ENCODE assay signal across 11 mouse cellular contexts in the genomic region with DNA sequence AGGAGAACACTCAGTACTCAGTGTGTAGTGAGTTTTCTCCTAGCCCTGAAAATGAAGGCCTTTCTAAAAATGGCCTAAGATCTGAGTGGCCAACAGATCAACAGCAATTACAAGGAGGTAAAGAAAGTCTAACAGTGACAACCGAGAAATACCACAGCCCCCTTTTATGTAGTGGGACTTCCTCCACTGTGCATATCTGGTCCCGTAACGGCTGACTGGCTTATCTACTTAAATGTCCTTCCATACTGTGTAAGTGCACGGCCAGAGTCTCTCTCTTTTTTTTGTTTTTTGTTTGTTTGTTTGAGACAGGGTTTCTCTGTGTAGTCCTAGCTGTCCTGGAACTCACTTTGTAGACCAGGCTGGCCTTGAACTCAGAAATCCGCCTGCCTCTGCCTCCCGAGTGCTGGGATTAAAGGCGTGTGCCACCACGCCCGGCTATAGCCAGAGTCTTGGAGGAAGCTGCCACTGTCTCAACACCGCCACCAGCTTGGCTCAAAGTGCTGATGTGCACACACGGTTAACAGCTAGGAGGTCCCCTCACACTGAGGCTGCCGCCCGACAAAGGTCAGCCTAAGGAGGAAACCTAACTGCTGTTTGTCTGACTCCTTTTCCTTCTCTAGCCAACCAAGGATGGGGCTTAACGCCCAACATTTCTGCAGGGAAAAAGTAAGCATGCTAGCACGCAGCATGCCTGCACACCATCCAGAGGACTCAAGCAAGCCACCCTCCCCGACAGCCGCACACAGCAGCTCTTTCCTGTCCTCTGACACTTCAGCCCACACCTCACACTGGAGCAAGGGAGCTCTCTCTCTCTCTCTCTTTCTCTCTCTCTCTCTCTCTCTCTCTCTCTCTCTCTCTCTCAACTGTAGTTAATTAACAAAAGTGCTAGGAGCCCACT. TPM values are rescaled to one million over a fixed set of nuclear protein-coding genes. Genes with fewer than 3 reads are reported as not detected.
DNase-seq lines count a peak whose midpoint lies in the region; ATAC-seq and TF ChIP-seq lines count a peak whose summit lies in the region.
"Had no signal": no experiment of that assay in that cellular context is flagged by ENCODE, and none has a peak within 500 bp of the region (broad histone marks: within the 10 kb centered on the region; RNA-seq: fewer than 3 reads in every experiment).

No protein-coding gene starts in this region.

- peak; percentile 39; the same call in 1 of the 2 replicates for ATAC-seq in kidney, embryonic 16.5 days (ENCODE audit: low FRiP score, low TSS enrichment)
- ATAC-seq in heart, embryonic 14.5 days (ENCODE audit: insufficient number of reproducible peaks, insufficient read depth, low FRiP score, low read depth), result no peak
- ATAC-seq in lung, postnatal 0 days, result peak; percentile 83

- H3K4me3 ChIP-seq in kidney, embryonic 16.5 days (ENCODE audit: low read length), result no peak overlapping the region
- no peak overlapping the region for H3K4me3 ChIP-seq in heart, embryonic 14.5 days (ENCODE audit: control insufficient read depth in 1 of 2, insufficient read depth in 1 of 2, low read depth in 1 of 2, low read length in 2 of 2)
- no peak overlapping the region for H3K4me3 ChIP-seq in lung, postnatal 0 days (ENCODE audit: low read depth, low read length)
- H3K4me3 ChIP-seq: erythroblast, embryonic 14.5 days; hindbrain, embryonic 12.5 days; megakaryocyte, embryonic 14.5 days; neural tube, embryonic 12.5 days had no signal

- H3K27me3 ChIP-seq in kidney, embryonic 16.5 days (ENCODE audit: insufficient read depth, low read length), result no peaks in the 10 kb centered on the region
- no peaks in the 10 kb centered on the region for H3K27me3 ChIP-seq in heart, embryonic 14.5 days (ENCODE audit: control insufficient read depth, insufficient read depth, low read length)
- H3K27me3 ChIP-seq in lung, postnatal 0 days (replicated peaks; ENCODE audit: insufficient read depth, low read length), result no peaks in the 10 kb centered on the region
- H3K27me3 ChIP-seq: hindbrain, embryonic 12.5 days; megakaryocyte, embryonic 14.5 days; neural tube, embryonic 12.5 days had no signal

- WGBS in kidney, embryonic 16.5 days, result 62% methylated on average over 17 of the region's 17 CpGs
- WGBS in heart, embryonic 14.5 days, result 34% methylated on average over 16 of the region's 17 CpGs
- 52% methylated on average over 17 of the region's 17 CpGs for WGBS in lung, postnatal 0 days

- 0 out of 2 replicates have a peak, but pooled peaks have one; percentile 4 for TF ChIP-seq EP300 in lung, postnatal 0 days (IDR thresholded peaks at IDR 0.05)

- H3K9ac ChIP-seq in kidney, embryonic 16.5 days (replicated peaks; ENCODE audit: low read length), result no peak overlapping the region
- no peak overlapping the region; the same call in 1 of the 2 replicates for H3K9ac ChIP-seq in heart, embryonic 14.5 days (ENCODE audit: low read length)
- no peak overlapping the region for H3K9ac ChIP-seq in lung, postnatal 0 days (replicated peaks; ENCODE audit: low read depth)
- H3K9ac ChIP-seq: hindbrain, embryonic 12.5 days; neural tube, embryonic 12.5 days had no signal

- H3K4me1 ChIP-seq in kidney, embryonic 16.5 days (ENCODE audit: insufficient read depth, low read length), result peaks cover 26% of the 10 kb centered on the region
- peaks cover 15 to 24% of the 10 kb centered on the region in 2 experiments for H3K4me1 ChIP-seq in heart, embryonic 14.5 days (ENCODE audit: control insufficient read depth in 2 of 2, insufficient read depth in 2 of 2, low read length in 2 of 2)
- peaks cover 5% of the 10 kb centered on the region; the same call in 1 of the 2 replicates for H3K4me1 ChIP-seq in lung, postnatal 0 days (ENCODE audit: insufficient read depth, low read depth, low read length)
- H3K4me1 ChIP-seq: hindbrain, embryonic 12.5 days; neural tube, embryonic 12.5 days had no signal

- peaks cover 66% of the 10 kb centered on the region for H3K36me3 ChIP-seq in kidney, embryonic 16.5 days (ENCODE audit: insufficient read depth, low read length)
- peaks cover 84% of the 10 kb centered on the region for H3K36me3 ChIP-seq in heart, embryonic 14.5 days (ENCODE audit: control insufficient read depth, insufficient read depth, low read length)
- peaks cover 52% of the 10 kb centered on the region for H3K36me3 ChIP-seq in lung, postnatal 0 days (ENCODE audit: insufficient read depth, low read length)

- no peaks in the 10 kb centered on the region for H3K9me3 ChIP-seq in kidney, embryonic 16.5 days (ENCODE audit: low read length)
- H3K9me3 ChIP-seq in heart, embryonic 14.5 days (ENCODE audit: control insufficient read depth, low read length), result no peaks in the 10 kb centered on the region
- H3K9me3 ChIP-seq in lung, postnatal 0 days (ENCODE audit: low read length), result no peaks in the 10 kb centered on the region
- H3K9me3 ChIP-seq: hindbrain, embryonic 12.5 days; megakaryocyte, embryonic 14.5 days; neural tube, embryonic 12.5 days had no signal

- no peak for TF ChIP-seq CTCF in lung, postnatal 0 days (IDR thresholded peaks at IDR 0.05)

- H3K4me2 ChIP-seq in kidney, embryonic 16.5 days (replicated peaks; ENCODE audit: low read depth, low read length), result no peak overlapping the region
- H3K4me2 ChIP-seq in heart, embryonic 14.5 days (ENCODE audit: low read length), result no peak overlapping the region
- H3K4me2 ChIP-seq in lung, postnatal 0 days (replicated peaks; ENCODE audit: low read depth, low read length), result no peak overlapping the region
- H3K4me2 ChIP-seq: hindbrain, embryonic 12.5 days; neural tube, embryonic 12.5 days had no signal

- DNase-seq in kidney, adult 18-20 months, result no peak
- DNase-seq in brain, adult 2 months (ENCODE audit: low read depth, low spot score), result peak; percentile 43
- DNase-seq in lung, postnatal 0 days (ENCODE audit: low spot score), result peak; percentile 81
- DNase-seq in cerebellum, postnatal 25 days, result no peak
- no peak for DNase-seq in layer of hippocampus, adult 9-10 months (ENCODE audit: low spot score)

- H3K27ac ChIP-seq in kidney, embryonic 16.5 days (ENCODE audit: low read length), result peak overlapping the region; percentile 79
- H3K27ac ChIP-seq in heart, embryonic 14.5 days (replicated peaks in 1 of 2; ENCODE audit: control insufficient read depth in 1 of 2, insufficient read depth in 1 of 2, low read depth in 2 of 2, low read length in 2 of 2), result peak overlapping the region; percentile 67 to 74
- H3K27ac ChIP-seq in lung, postnatal 0 days (ENCODE audit: low read length), result peak overlapping the region; percentile 90
- H3K27ac ChIP-seq: hindbrain, embryonic 12.5 days; neural tube, embryonic 12.5 days had no signal

RNA-seq across cellular contexts. Expression of gene Psmc1, which starts 17.3 kb away (rescaled TPM):
- polyA plus RNA-seq in kidney, embryonic 16.5 days (2015; fragmentation: Nextera tagmentation; extraction: Ambion mirVana), result 313 and 320 TPM in 2 replicates
- polyA plus RNA-seq in heart, embryonic 14.5 days (2014; fragmentation: Nextera tagmentation; extraction: Ambion mirVana), result 196 and 198 TPM in 2 replicates
- polyA plus RNA-seq in lung, postnatal 0 days (2015; fragmentation: Nextera tagmentation; extraction: Ambion mirVana), result 155 and 160 TPM in 2 replicates

RNA-seq across cellular contexts. Expression of gene Nrde2, which starts 32.2 kb away (rescaled TPM):
- 18.2 and 19.1 TPM in 2 replicates for polyA plus RNA-seq in kidney, embryonic 16.5 days (2015; fragmentation: Nextera tagmentation; extraction: Ambion mirVana)
- polyA plus RNA-seq in heart, embryonic 14.5 days (2014; fragmentation: Nextera tagmentation; extraction: Ambion mirVana), result 8.1 and 10.9 TPM in 2 replicates
- polyA plus RNA-seq in lung, postnatal 0 days (2015; fragmentation: Nextera tagmentation; extraction: Ambion mirVana), result 10.8 and 11.1 TPM in 2 replicates

Comparison
In these comparisons a context has a peak if more than half of its experiments do, and no peak if none do; other contexts are left out.
1. DNase-seq: peak in brain, adult 2 months (single experiment) and lung, postnatal 0 days (single experiment); none in kidney, adult 18-20 months (single experiment), cerebellum, postnatal 25 days (0 of 2) and layer of hippocampus, adult 9-10 months (single experiment).
2. Peak in every context shown above with its lines, with median percentiles within 50 percentile points of each other: H3K27ac ChIP-seq.